Mouse (Mus musculus) heart, embryonic 12.5 days (tissue): Measurements from ENCODE around the gene Smn1. TPM values are rescaled to one million over a fixed set of nuclear protein-coding genes. Genes with fewer than 3 reads are reported as not detected.

Source experiments
- ATAC-seq: fragments of 200-750 bp; cut with Nextera tagmentation; 2 replicates; pipeline ENCODE4 v1.8.0; 2017; ENCODE audit warnings: moderate TSS enrichment, moderate library complexity; ENCODE audit not compliant: insufficient number of reproducible peaks, low FRiP score
- H3K27ac ChIP-seq: fragments of 300-500 bp; sonication (generic); 2 replicates; pipeline ENCODE4 v1.5.1; 2016; ENCODE audit warnings: mild to moderate bottlenecking, moderate library complexity; ENCODE audit not compliant: poor library complexity, severe bottlenecking
- H3K27me3 ChIP-seq: fragments of 300-500 bp; sonication (generic); replicated peaks from 2 replicates; pipeline ENCODE4 v1.6.1; 2016; ENCODE audit warnings: mild to moderate bottlenecking, moderate library complexity
- H3K36me3 ChIP-seq: fragments of 300-500 bp; sonication (generic); 2 replicates; pipeline ENCODE4 v1.6.1; 2016; ENCODE audit warnings: mild to moderate bottlenecking, moderate library complexity
- H3K4me1 ChIP-seq: fragments of 300-500 bp; sonication (generic); replicated peaks from 2 replicates; pipeline ENCODE4 v1.6.1; 2016; ENCODE audit warnings: mild to moderate bottlenecking
- H3K4me2 ChIP-seq: fragments of 300-500 bp; sonication (generic); 2 replicates; pipeline ENCODE4 v1.6.1; 2016; ENCODE audit warnings: mild to moderate bottlenecking, moderate library complexity
- H3K4me3 ChIP-seq: fragments of 300-500 bp; sonication (generic); 2 replicates; pipeline ENCODE4 v1.5.1; 2016; ENCODE audit warnings: mild to moderate bottlenecking
- H3K9ac ChIP-seq: fragments of 300-500 bp; sonication (generic); 2 replicates; pipeline ENCODE4 v1.6.1; 2016; ENCODE audit warnings: mild to moderate bottlenecking, moderate library complexity
- H3K9me3 ChIP-seq: fragments of 300-500 bp; sonication (generic); replicated peaks from 2 replicates; pipeline ENCODE4 v1.6.1; 2016; ENCODE audit warnings: mild to moderate bottlenecking, moderate library complexity
- WGBS: fragments of 180-500 bp; shearing (Covaris S2); methylation state at CpG from one replicate; pipeline ENCODE4 v1.1.7; 2016; 5-methylcytosine and 5-hydroxymethylcytosine counted together
- polyA plus RNA-seq: library from polyadenylated mRNA; unstranded; fragments of >200 nt; fragmentation: Nextera tagmentation; extraction: Ambion mirVana; gene quantifications from 2 replicates; pipeline ENCODE4 v1.2.1, GENCODE M21; 2016

The Smn1 gene
- 31.0 and 37.2 TPM in 2 replicates for polyA plus RNA-seq

- H3K27me3 ChIP-seq, result no peaks in the 10 kb centered on the region
- H3K27ac ChIP-seq, result no peak within 1 kb of the TSS
- peak within 1 kb of the TSS; percentile 91 for H3K4me2 ChIP-seq
- no peaks in the 10 kb centered on the region for H3K9me3 ChIP-seq
- peak within 1 kb of the TSS; percentile 86 for H3K9ac ChIP-seq
- H3K4me1 ChIP-seq, result peaks cover 9% of the 10 kb centered on the region
- peak; percentile 92 for ATAC-seq
- peak within 1 kb of the TSS; percentile 97 for H3K4me3 ChIP-seq
- peaks cover 29% of the 10 kb centered on the region for H3K36me3 ChIP-seq
- WGBS, result 4% methylated on average over 42 of the region's 42 CpGs
Observed at GRCm38 (mm10) chr13:100124423-100125257, at the start of gene Smn1. Gene Smn1 (plus strand): TSS chr13:100124852.

GRCm38 (mm10) chr13:100098808-100099207 lies 25.8 kb upstream of the Smn1 start:
- Histone ChIP-seq H3K27me3 (no peaks in the 10 kb centered on the region), H3K4me3 (no peak overlapping the region), H3K9me3 (no peaks in the 10 kb centered on the region), H3K9ac (no peak overlapping the region), H3K4me1 (peaks cover 11% of the 10 kb centered on the region), H3K4me2 (no peak overlapping the region), H3K36me3 (peaks cover 45% of the 10 kb centered on the region), H3K27ac (no peak overlapping the region)
- no peak for ATAC-seq
- WGBS, result 85% methylated on average over 6 of the region's 6 CpGs

- Histone ChIP-seq H3K4me3 (peak overlapping the region; percentile 87), H3K9me3 (no peaks in the 10 kb centered on the region), H3K4me2 (peak overlapping the region; percentile 80), H3K36me3 (peaks cover 6% of the 10 kb centered on the region), H3K27ac (peak overlapping the region; percentile 93), H3K4me1 (peaks cover 14% of the 10 kb centered on the region), H3K9ac (peak overlapping the region; percentile 91), H3K27me3 (no peaks in the 10 kb centered on the region)
- no peak for ATAC-seq
- 6% methylated on average over 15 of the region's 15 CpGs for WGBS
Observed at GRCm38 (mm10) chr13:100103052-100103658, 21.5 kb upstream of the Smn1 start.

- under 1% methylated on average over 43 of the region's 44 CpGs for WGBS
- H3K9me3 ChIP-seq, result no peaks in the 10 kb centered on the region
Observed at GRCm38 (mm10) chr13:100103748-100104254, 20.9 kb upstream of the Smn1 start, which contains the start of gene Bdp1. Gene Bdp1 (minus strand): TSS chr13:100104070.

GRCm38 (mm10) chr13:100107652-100108472 lies 16.8 kb upstream of the Smn1 start, which contains the start of gene Serf1:
Gene Serf1 (plus strand): TSS chr13:100108012.
- Histone ChIP-seq H3K27ac (peak within 1 kb of the TSS; percentile 18), H3K9ac (peak within 1 kb of the TSS; percentile 78), H3K4me2 (peak within 1 kb of the TSS; percentile 95), H3K27me3 (no peaks in the 10 kb centered on the region), H3K4me1 (peaks cover 10% of the 10 kb centered on the region; the same call in 1 of the 2 replicates), H3K9me3 (no peaks in the 10 kb centered on the region), H3K4me3 (peak within 1 kb of the TSS; percentile 66), H3K36me3 (no peaks in the 10 kb centered on the region)
- 1% methylated on average over 75 of the region's 76 CpGs for WGBS
- peak; percentile 84 for ATAC-seq

More at GRCm38 (mm10) chr13:100103748-100104254, 20.9 kb upstream of the Smn1 start, which contains the start of gene Bdp1:
- H3K27me3 ChIP-seq, result no peaks in the 10 kb centered on the region
- peaks cover 2% of the 10 kb centered on the region for H3K36me3 ChIP-seq
- H3K27ac ChIP-seq, result peak within 1 kb of the TSS; percentile 93
- H3K4me1 ChIP-seq, result peaks cover 19% of the 10 kb centered on the region
- H3K4me2 ChIP-seq, result peak within 1 kb of the TSS; percentile 80
- peak within 1 kb of the TSS; percentile 87 for H3K4me3 ChIP-seq
- H3K9ac ChIP-seq, result peak within 1 kb of the TSS; percentile 91
- ATAC-seq, result peak; percentile 74

GRCm38 (mm10) chr13:100112218-100112972 lies 12.3 kb upstream of the Smn1 start:
- Histone ChIP-seq H3K27ac (no peak overlapping the region), H3K9ac (no peak overlapping the region), H3K4me2 (no peak overlapping the region), H3K36me3 (peaks cover 15% of the 10 kb centered on the region), H3K27me3 (no peaks in the 10 kb centered on the region), H3K4me1 (0 out of 2 replicates have a peak, but pooled peaks cover 5% of the 10 kb centered on the region), H3K9me3 (no peaks in the 10 kb centered on the region), H3K4me3 (no peak overlapping the region)
- 40% methylated on average over 5 of the region's 5 CpGs for WGBS
- no peak for ATAC-seq

- Histone ChIP-seq H3K27ac (no peak overlapping the region), H3K9ac (no peak overlapping the region)
- ATAC-seq, result no peak
Observed at GRCm38 (mm10) chr13:100123970-100124369, 682 bp upstream of the Smn1 start.

GRCm38 (mm10) chr13:100125258-100125643 lies 599 bp downstream of the Smn1 start:
- peaks cover 9% of the 10 kb centered on the region for H3K4me1 ChIP-seq
- H3K4me3 ChIP-seq, result peak overlapping the region; percentile 97
- no peak for ATAC-seq
- 3% methylated on average over 10 of the region's 10 CpGs for WGBS
- H3K9ac ChIP-seq, result peak overlapping the region; percentile 86
- no peak overlapping the region for H3K27ac ChIP-seq
- H3K36me3 ChIP-seq, result peaks cover 32% of the 10 kb centered on the region
- H3K9me3 ChIP-seq, result no peaks in the 10 kb centered on the region
- H3K4me2 ChIP-seq, result peak overlapping the region; percentile 91
- no peaks in the 10 kb centered on the region for H3K27me3 ChIP-seq

More at GRCm38 (mm10) chr13:100123970-100124369, 682 bp upstream of the Smn1 start:
- Histone ChIP-seq H3K9me3 (no peaks in the 10 kb centered on the region), H3K36me3 (peaks cover 23% of the 10 kb centered on the region), H3K4me2 (peak overlapping the region; percentile 91), H3K4me3 (peak overlapping the region; percentile 97), H3K27me3 (no peaks in the 10 kb centered on the region), H3K4me1 (peaks cover 9% of the 10 kb centered on the region)
- WGBS, result 78% methylated on average over 3 of the region's 3 CpGs

GRCm38 (mm10) chr13:100141646-100142314 lies 17.1 kb downstream of the Smn1 start:
- ATAC-seq, result no peak
- no peak overlapping the region for H3K27ac ChIP-seq
- WGBS, result 75% methylated on average over 8 of the region's 8 CpGs
- no peaks in the 10 kb centered on the region for H3K9me3 ChIP-seq
- H3K9ac ChIP-seq, result no peak overlapping the region
- no peak overlapping the region for H3K4me3 ChIP-seq
- H3K4me2 ChIP-seq, result no peak overlapping the region
- peaks cover 21% of the 10 kb centered on the region for H3K36me3 ChIP-seq
- no peaks in the 10 kb centered on the region for H3K4me1 ChIP-seq
- H3K27me3 ChIP-seq, result no peaks in the 10 kb centered on the region
